Mouse (Mus musculus): ENCODE results near the gene Foxj1.

Foxj1 gene

DNA sequence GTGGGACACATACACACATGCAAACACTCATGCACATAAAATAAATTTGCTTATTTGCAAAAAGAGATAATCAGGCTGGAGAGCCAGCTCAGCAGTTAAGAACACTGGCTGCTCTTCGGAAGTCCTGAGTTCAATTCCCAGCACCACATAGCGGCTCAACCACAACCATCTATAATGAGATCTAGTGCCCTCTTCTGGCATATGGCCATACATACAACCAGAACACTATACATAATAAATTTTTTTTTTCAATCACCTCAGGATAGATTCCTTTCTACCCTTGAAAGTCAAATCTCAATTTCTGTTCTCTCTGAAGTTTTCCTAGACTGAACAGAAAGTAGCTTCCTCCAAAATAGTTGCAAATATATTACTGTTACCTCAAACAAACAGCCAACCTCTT, 29.8 kb downstream of the Foxj1 start:
- DNase-seq (ENCODE audit: low read depth), result no peak

- DNase-seq (ENCODE audit: low read depth), result no peak
These were observed 36.6 kb downstream of the Foxj1 start for GRCm38 (mm10) chr11:116298621-116299020.

DNA sequence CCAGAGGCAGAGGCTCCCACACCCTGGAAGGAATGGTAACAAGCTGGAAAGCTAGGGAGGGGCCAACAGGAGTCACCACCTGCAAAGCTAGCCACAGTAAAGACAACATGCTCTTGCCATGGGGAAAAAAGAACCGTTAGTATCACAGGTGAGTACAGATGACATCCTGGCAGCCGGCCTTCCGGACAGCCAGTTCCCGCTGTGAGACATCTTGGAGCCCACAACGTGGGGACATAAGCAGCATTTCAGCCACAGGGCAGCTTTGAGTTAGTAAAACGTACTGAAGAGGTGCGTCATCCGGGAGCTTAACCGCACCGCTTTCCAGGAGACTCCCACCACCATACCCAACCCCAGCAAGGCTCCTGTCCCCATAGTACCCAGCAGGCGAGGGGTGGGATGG, 37.0 kb downstream of the Foxj1 start:
- no peak for DNase-seq (ENCODE audit: low read depth)

DNA sequence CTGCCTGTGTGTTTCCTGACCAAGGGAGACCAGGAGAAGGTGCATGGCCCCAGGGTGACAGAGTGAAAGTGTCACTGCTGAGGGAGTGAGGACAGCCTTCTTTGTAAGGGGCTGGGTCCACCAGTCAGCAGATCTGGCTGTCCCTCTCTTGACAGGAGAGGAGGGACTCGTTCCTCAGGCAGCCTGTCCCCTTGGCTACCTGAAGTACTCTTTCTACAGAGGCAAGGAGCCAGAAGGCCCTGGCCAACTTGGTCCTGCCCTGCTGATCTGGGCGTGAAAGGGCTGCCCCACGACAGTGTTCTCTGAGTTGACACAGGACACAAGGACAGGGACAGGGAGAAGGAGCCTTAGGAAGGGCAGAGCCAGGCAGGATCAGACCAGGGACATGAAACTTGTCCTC, 38.2 kb downstream of the Foxj1 start:
- no peak for DNase-seq (ENCODE audit: low read depth)

DNA sequence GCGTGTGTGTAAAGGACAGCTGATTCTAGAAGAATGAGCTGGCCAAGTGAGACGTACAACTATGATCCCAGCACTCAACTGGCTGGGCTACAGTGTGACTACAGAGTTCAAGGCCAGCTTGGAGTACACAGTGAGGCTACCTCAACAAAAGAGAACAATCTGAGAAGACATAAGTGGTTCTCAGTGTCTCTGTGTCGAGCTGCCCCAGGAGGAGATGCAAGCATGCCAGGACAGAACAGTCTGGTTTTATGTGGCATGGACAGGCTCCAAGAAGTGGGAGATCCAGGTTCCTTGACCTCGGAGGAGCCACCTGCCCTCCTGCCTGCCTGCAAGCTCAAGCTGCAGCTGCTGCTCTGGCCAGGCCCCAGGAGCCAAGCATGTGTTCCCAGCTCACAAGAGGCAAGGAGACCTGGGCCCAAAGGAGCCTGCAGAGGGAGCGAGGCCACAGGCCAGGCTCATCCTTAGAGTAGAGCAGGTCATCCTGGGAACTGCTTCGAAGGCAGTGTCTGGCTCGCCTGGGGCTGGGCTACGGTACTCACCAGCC, 38.9 kb downstream of the Foxj1 start:
- no peak for DNase-seq (ENCODE audit: low read depth)

DNA sequence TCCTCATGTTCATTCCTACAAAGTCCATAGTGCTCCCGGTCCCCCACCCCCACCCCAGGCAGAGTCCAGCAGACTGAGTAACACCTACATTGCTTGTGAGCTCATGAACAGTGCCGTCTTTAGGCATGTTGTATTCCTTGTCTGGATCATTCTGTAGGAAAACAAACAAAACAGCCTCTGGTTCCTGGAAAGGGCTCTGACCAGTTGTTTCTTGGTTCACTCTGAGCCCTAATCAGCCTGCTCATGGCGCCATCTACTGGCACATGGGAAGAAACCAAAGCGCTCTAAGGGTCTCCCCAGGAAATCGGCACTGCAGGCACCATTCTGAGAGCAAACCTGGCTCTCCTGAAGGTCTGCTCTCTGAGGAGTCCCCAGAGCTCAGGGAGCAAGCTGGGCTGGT, 40.9 kb downstream of the Foxj1 start:
- DNase-seq (ENCODE audit: low read depth), result peak; percentile 71

DNA sequence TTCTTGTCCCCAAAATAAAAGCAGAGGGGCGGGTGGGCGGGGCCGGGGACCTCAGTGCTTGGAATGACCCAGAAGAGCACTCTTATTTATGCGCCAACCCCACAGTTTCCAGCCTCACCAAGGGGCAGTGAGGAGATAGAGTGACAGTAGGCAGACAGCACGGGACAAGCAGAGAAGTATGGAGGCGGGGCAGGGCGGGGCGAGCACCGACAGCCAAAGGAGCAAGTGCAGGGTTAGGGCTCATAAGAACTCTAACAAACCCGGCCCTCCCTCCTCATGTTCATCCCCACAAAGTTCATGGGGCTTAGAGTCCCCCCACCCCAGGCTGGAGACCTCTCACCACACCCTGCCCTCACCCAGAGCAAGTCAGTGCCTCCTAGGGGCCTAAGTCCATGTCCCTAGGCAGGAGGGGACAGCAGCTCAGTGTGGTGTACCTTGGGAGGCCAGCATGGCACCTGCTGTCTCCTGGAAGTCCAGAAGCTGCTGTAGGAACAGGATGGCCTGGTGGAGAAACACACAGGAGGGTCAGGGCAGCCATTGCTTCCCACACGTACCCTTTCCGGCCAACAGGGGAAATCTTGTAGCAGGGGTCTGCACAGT, 41.6 kb downstream of the Foxj1 start:
- DNase-seq (ENCODE audit: low read depth), result no peak

DNA sequence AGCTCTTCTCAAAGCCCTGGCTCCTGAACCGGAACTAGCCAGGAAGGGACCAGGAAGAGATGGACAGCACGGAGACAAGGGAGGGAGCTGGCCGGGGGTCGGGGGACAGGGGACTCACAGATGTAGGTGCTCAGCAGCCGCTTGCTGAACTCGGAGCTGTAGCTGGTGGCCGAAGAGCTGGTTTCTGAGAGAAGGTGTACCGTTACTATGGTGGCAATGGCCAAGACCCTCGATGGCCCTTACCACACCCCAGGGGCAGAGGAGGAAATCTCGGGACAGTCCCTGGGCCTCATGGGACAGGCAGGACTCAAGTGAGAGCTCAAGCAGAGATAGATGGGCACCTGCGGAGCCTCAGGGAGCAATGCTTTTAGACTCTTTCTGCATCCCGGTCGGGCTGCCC, 42.8 kb downstream of the Foxj1 start:
- DNase-seq (ENCODE audit: low read depth), result no peak

GRCm38 (mm10) chr11:116290556-116290955, 44.6 kb downstream of the Foxj1 start:
- no peak for DNase-seq (ENCODE audit: low read depth)

DNA sequence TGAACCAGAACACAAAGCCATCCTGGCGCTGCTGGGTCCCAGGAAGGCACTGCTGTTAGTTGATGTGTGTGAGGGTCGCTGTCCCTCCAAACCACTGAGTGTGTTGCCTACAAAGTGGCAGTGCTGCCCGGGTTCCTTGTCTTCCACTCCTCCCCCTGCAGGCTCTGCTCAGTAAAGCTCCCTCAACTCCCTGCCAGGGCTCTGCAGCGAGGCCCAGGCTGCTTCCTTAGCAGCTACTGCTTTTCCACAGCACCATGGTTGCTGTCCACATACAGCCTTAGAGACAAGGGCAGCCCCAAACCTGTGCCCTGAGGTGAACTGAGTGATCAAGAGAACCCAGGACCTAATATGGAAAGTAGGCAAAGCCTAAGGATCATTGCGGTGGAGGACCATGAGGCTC, 47.8 kb downstream of the Foxj1 start:
- DNase-seq (ENCODE audit: low read depth), result no peak

GRCm38 (mm10) chr11:116285770-116286191, 49.4 kb downstream of the Foxj1 start:
- no peak for DNase-seq (ENCODE audit: low read depth)

GRCm38 (mm10) chr11:116283982-116284381, 51.2 kb downstream of the Foxj1 start:
- no peak for DNase-seq (ENCODE audit: low read depth)

DNA sequence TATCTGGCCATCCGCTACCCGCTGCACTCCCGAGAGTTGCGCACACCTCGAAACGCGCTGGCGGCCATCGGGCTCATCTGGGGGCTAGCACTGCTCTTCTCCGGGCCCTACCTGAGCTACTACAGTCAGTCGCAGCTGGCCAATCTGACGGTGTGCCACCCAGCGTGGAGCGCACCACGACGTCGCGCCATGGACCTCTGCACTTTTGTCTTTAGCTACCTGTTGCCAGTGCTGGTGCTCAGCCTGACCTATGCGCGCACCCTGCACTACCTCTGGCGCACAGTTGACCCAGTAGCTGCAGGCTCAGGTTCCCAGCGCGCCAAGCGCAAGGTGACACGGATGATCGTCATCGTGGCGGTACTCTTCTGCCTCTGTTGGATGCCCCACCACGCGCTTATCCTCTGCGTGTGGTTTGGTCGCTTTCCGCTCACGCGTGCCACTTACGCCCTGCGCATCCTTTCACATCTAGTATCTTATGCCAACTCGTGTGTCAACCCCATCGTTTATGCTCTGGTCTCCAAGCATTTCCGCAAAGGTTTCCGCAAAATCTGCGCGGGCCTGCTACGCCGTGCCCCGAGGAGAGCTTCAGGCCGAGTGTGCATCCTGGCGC, 52.2 kb downstream of the Foxj1 start:
- DNase-seq (ENCODE audit: low read depth), result no peak

DNA sequence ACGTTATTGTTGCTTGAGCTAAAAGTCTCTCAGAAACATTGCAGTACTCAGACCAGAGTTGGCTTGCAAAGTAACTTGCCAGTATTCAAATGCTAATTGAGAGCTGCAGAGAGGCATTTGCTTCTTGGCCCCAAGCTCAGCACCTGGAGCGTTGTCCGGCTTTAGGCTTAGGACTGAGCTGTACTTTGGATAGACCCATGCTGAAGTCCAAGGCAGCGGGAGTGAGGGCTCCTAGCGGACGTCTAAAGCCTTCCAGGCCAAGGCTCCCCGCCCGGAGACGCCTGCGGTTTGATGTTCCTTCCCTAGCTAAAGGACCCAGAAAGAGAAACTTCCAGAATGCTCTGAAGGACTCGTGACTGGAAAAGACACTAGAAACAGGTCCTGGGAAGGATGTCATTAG, 53.1 kb downstream of the Foxj1 start:
- no peak for DNase-seq (ENCODE audit: low read depth)

- DNase-seq (ENCODE audit: low read depth), result no peak
These were observed 53.5 kb downstream of the Foxj1 start for GRCm38 (mm10) chr11:116281671-116282070.

DNA sequence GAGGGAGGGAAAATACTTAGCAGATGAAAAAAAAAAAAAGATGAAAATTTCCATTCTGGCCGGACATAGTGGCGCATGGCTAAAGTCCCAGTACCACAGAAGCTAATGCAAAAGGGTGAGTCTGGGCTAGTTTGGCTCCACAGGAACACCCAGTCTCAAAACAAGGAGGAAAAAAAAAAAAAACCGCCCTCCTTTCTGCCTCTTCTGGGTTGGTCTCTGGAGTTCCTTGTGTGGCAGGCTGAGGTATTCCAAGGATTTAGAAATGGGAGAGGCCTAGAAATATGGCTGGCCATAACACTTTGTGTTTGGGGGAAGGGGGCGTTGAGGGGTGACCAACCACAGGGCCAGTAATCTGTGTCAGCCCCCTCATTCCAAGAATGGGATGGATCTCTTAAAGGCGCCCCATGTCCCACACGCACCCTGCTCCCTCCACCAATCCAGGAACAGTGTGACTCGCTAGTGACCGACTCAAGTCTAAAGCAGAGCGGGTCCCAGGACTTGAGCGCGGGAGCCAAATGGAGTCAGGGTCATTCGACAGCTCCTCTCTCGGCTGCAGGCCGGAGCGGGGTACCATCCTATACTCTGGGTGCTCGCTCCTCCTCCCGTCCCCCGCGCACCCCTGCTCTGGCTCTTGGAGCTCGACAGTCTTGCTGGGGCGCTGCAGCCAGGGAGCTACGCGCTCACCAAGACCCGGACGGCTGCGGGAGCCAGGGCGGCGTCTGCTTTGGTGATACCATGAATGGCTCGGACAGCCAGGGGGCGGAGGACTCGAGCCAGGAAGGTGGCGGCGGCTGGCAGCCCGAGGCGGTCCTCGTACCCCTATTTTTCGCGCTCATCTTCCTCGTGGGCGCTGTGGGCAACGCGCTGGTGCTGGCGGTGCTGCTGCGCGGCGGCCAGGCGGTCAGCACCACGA, 54.2 kb downstream of the Foxj1 start, which contains the start of gene Galr2:
Gene Galr2 (plus strand): TSS at position 189 of the 913 bp plus-strand sequence.
- DNase-seq (ENCODE audit: low read depth), result no peak

All from naive thymus-derived CD4-positive, alpha-beta T cell, adult 2 months (primary cell).